Mouse (Mus musculus): ENCODE measurements around the gene Prss29. TPM values are rescaled to one million over a fixed set of nuclear protein-coding genes. Genes with fewer than 3 reads are reported as not detected.

Gene Prss29
- total and polyA plus RNA-seq, 3 experiments, result not detected

Other genes starting within 250 kb of the Prss29 start
- gene Tmem204, start 235.1 kb upstream of the Prss29 start, total RNA-seq (2012; rRNA removed), result not detected in 2 replicates
- under 1 TPM in 1 of 2 experiments, not detected in 1; 0.10 TPM for gene Tmem204, start 235.1 kb upstream of the Prss29 start, polyA plus RNA-seq (2012; ENCODE audit: insufficient read depth in 1 of 2, insufficient read length in 2 of 2, low read depth in 1 of 2, low replicate concordance in 2 of 2, missing spikeins in 1 of 2)
- gene Telo2, start 202.7 kb upstream of the Prss29 start, total RNA-seq (2012; rRNA removed), result 15.3 and 20.0 TPM in 2 replicates
- gene Telo2, start 202.7 kb upstream of the Prss29 start, polyA plus RNA-seq (2012; ENCODE audit: insufficient read depth in 1 of 2, insufficient read length in 2 of 2, low read depth in 1 of 2, low replicate concordance in 2 of 2, missing spikeins in 1 of 2), result 10 to 100 TPM in 1 of 2 experiments, not detected in 1; 20.9 TPM
- not detected in 2 replicates for gene Ptx4, start 197.9 kb upstream of the Prss29 start, total RNA-seq (2012; rRNA removed)
- not detected for gene Ptx4, start 197.9 kb upstream of the Prss29 start, polyA plus RNA-seq (2012; ENCODE audit: insufficient read depth in 1 of 2, insufficient read length in 2 of 2, low read depth in 1 of 2, low replicate concordance in 2 of 2, missing spikeins in 1 of 2)
- 9.8 and 10.9 TPM in 2 replicates for gene Clcn7, start 185.3 kb upstream of the Prss29 start, total RNA-seq (2012; rRNA removed)
- gene Clcn7, start 185.3 kb upstream of the Prss29 start, polyA plus RNA-seq (2012; ENCODE audit: insufficient read depth in 1 of 2, insufficient read length in 2 of 2, low read depth in 1 of 2, low replicate concordance in 2 of 2, missing spikeins in 1 of 2), result 10 to 100 TPM in 1 of 2 experiments, not detected in 1; 16.4 TPM
- gene Ccdc154, start 156.2 kb upstream of the Prss29 start, total RNA-seq (2012; rRNA removed), result 0.10 and 0.12 TPM in 2 replicates
- gene Ccdc154, start 156.2 kb upstream of the Prss29 start, polyA plus RNA-seq (2012; ENCODE audit: insufficient read depth in 1 of 2, insufficient read length in 2 of 2, low read depth in 1 of 2, low replicate concordance in 2 of 2, missing spikeins in 1 of 2), result under 1 TPM in 1 of 2 experiments, not detected in 1; 0.19 TPM
- not detected in 2 replicates for gene Gm38655, start 143.2 kb upstream of the Prss29 start, total RNA-seq (2012; rRNA removed)
- gene Gm38655, start 143.2 kb upstream of the Prss29 start, polyA plus RNA-seq (2012; ENCODE audit: insufficient read depth in 1 of 2, insufficient read length in 2 of 2, low read depth in 1 of 2, low replicate concordance in 2 of 2, missing spikeins in 1 of 2), result not detected
- 19.8 and 22.0 TPM in 2 replicates for gene BC003965, start 134.1 kb upstream of the Prss29 start, total RNA-seq (2012; rRNA removed)
- gene BC003965, start 134.1 kb upstream of the Prss29 start, polyA plus RNA-seq (2012; ENCODE audit: insufficient read depth in 1 of 2, insufficient read length in 2 of 2, low read depth in 1 of 2, low replicate concordance in 2 of 2, missing spikeins in 1 of 2), result 10 to 100 TPM in 1 of 2 experiments, not detected in 1; 29.2 TPM
- gene Unkl, start 130.3 kb upstream of the Prss29 start, total RNA-seq (2012; rRNA removed), result 16.6 and 18.0 TPM in 2 replicates
- gene Unkl, start 130.3 kb upstream of the Prss29 start, polyA plus RNA-seq (2012; ENCODE audit: insufficient read depth in 1 of 2, insufficient read length in 2 of 2, low read depth in 1 of 2, low replicate concordance in 2 of 2, missing spikeins in 1 of 2), result 10 to 100 TPM in 1 of 2 experiments, not detected in 1; 42.4 TPM
- 7.7 and 8.7 TPM in 2 replicates for gene Gnptg, start 78.5 kb upstream of the Prss29 start, total RNA-seq (2012; rRNA removed)
- 10 to 100 TPM in 1 of 2 experiments, not detected in 1; 10.8 TPM for gene Gnptg, start 78.5 kb upstream of the Prss29 start, polyA plus RNA-seq (2012; ENCODE audit: insufficient read depth in 1 of 2, insufficient read length in 2 of 2, low read depth in 1 of 2, low replicate concordance in 2 of 2, missing spikeins in 1 of 2)
- gene Tsr3, start 78.5 kb upstream of the Prss29 start, total RNA-seq (2012; rRNA removed), result 35.2 and 37.4 TPM in 2 replicates
- gene Tsr3, start 78.5 kb upstream of the Prss29 start, polyA plus RNA-seq (2012; ENCODE audit: insufficient read depth in 1 of 2, insufficient read length in 2 of 2, low read depth in 1 of 2, low replicate concordance in 2 of 2, missing spikeins in 1 of 2), result 10 to 100 TPM in 1 of 2 experiments, not detected in 1; 50.5 TPM
- 0.08 and 0.13 TPM in 2 replicates for gene Baiap3, start 62.3 kb upstream of the Prss29 start, total RNA-seq (2012; rRNA removed)
- under 1 TPM in 1 of 2 experiments, not detected in 1; 0.14 TPM for gene Baiap3, start 62.3 kb upstream of the Prss29 start, polyA plus RNA-seq (2012; ENCODE audit: insufficient read depth in 1 of 2, insufficient read length in 2 of 2, low read depth in 1 of 2, low replicate concordance in 2 of 2, missing spikeins in 1 of 2)
- 457 and 464 TPM in 2 replicates for gene Ube2i, start 44.0 kb upstream of the Prss29 start, total RNA-seq (2012; rRNA removed)
- 100 to 1,000 TPM in 1 of 2 experiments, not detected in 1; 564 TPM for gene Ube2i, start 44.0 kb upstream of the Prss29 start, polyA plus RNA-seq (2012; ENCODE audit: insufficient read depth in 1 of 2, insufficient read length in 2 of 2, low read depth in 1 of 2, low replicate concordance in 2 of 2, missing spikeins in 1 of 2)
- gene Prss34, start 20.3 kb upstream of the Prss29 start, total RNA-seq (2012; rRNA removed), result not detected in 2 replicates
- not detected for gene Prss34, start 20.3 kb upstream of the Prss29 start, polyA plus RNA-seq (2012; ENCODE audit: insufficient read depth in 1 of 2, insufficient read length in 2 of 2, low read depth in 1 of 2, low replicate concordance in 2 of 2, missing spikeins in 1 of 2)
- gene Prss28, start 10.0 kb upstream of the Prss29 start, total RNA-seq (2012; rRNA removed), result not detected in 2 replicates
- not detected for gene Prss28, start 10.0 kb upstream of the Prss29 start, polyA plus RNA-seq (2012; ENCODE audit: insufficient read depth in 1 of 2, insufficient read length in 2 of 2, low read depth in 1 of 2, low replicate concordance in 2 of 2, missing spikeins in 1 of 2)
- not detected in 2 replicates for gene Tpsab1, start 26.9 kb downstream of the Prss29 start, total RNA-seq (2012; rRNA removed)
- gene Tpsab1, start 26.9 kb downstream of the Prss29 start, polyA plus RNA-seq (2012; ENCODE audit: insufficient read depth in 1 of 2, insufficient read length in 2 of 2, low read depth in 1 of 2, low replicate concordance in 2 of 2, missing spikeins in 1 of 2), result not detected
- gene Tpsb2, start 47.7 kb downstream of the Prss29 start, total RNA-seq (2012; rRNA removed), result not detected in 2 replicates
- not detected for gene Tpsb2, start 47.7 kb downstream of the Prss29 start, polyA plus RNA-seq (2012; ENCODE audit: insufficient read depth in 1 of 2, insufficient read length in 2 of 2, low read depth in 1 of 2, low replicate concordance in 2 of 2, missing spikeins in 1 of 2)
- gene Tpsg1, start 50.6 kb downstream of the Prss29 start, total RNA-seq (2012; rRNA removed), result not detected in 2 replicates
- not detected for gene Tpsg1, start 50.6 kb downstream of the Prss29 start, polyA plus RNA-seq (2012; ENCODE audit: insufficient read depth in 1 of 2, insufficient read length in 2 of 2, low read depth in 1 of 2, low replicate concordance in 2 of 2, missing spikeins in 1 of 2)
- gene Cacna1h, start 115.1 kb downstream of the Prss29 start, total RNA-seq (2012; rRNA removed), result 0.31 TPM in 1 of 2 replicates, not detected in the other
- gene Cacna1h, start 115.1 kb downstream of the Prss29 start, polyA plus RNA-seq (2012; ENCODE audit: insufficient read depth in 1 of 2, insufficient read length in 2 of 2, low read depth in 1 of 2, low replicate concordance in 2 of 2, missing spikeins in 1 of 2), result under 1 TPM in 1 of 2 experiments, not detected in 1; 0.25 TPM
- gene Tekt4, start 136.0 kb downstream of the Prss29 start, total RNA-seq (2012; rRNA removed), result not detected in 2 replicates
- gene Tekt4, start 136.0 kb downstream of the Prss29 start, polyA plus RNA-seq (2012; ENCODE audit: insufficient read depth in 1 of 2, insufficient read length in 2 of 2, low read depth in 1 of 2, low replicate concordance in 2 of 2, missing spikeins in 1 of 2), result not detected
- gene Sstr5, start 178.6 kb downstream of the Prss29 start, total RNA-seq (2012; rRNA removed), result not detected in 2 replicates
- not detected for gene Sstr5, start 178.6 kb downstream of the Prss29 start, polyA plus RNA-seq (2012; ENCODE audit: insufficient read depth in 1 of 2, insufficient read length in 2 of 2, low read depth in 1 of 2, low replicate concordance in 2 of 2, missing spikeins in 1 of 2)